Mouse (Mus musculus) midbrain, postnatal 0 days (tissue): Measurements from ENCODE around the gene Sct. TPM values are rescaled to one million over a fixed set of nuclear protein-coding genes. Genes with fewer than 3 reads are reported as not detected.

Experiments used
- ATAC-seq: fragments of 200-750 bp; cut with Nextera tagmentation; 2 replicates; pipeline ENCODE4 v1.8.0; 2017; ENCODE audit warnings: moderate number of reproducible peaks, mild to moderate bottlenecking, moderate TSS enrichment, moderate library complexity; ENCODE audit not compliant: low FRiP score
- DNase-seq: peaks from one replicate; pipeline ENCODE4 v3.0.0-alpha.2; 2015; ENCODE audit warnings: low spot score
- H3K27ac ChIP-seq: fragments of 300-500 bp; sonication (generic); 2 replicates; pipeline ENCODE4 v1.5.1; 2014; ENCODE audit warnings: low read depth, mild to moderate bottlenecking, low read length, mixed read lengths
- H3K27me3 ChIP-seq: fragments of 300-500 bp; sonication (generic); 2 replicates; pipeline ENCODE4 v1.6.1; 2014; ENCODE audit warnings: low read length, control low read depth, mixed read lengths; ENCODE audit not compliant: insufficient read depth
- H3K36me3 ChIP-seq: fragments of 300-500 bp; sonication (generic); 2 replicates; pipeline ENCODE4 v1.6.1; 2014; ENCODE audit warnings: low read length, control low read depth, mixed read lengths; ENCODE audit not compliant: insufficient read depth
- H3K4me1 ChIP-seq: fragments of 300-500 bp; sonication (generic); 2 replicates; pipeline ENCODE4 v1.6.1; 2014; ENCODE audit warnings: mild to moderate bottlenecking, control low read depth, antibody characterized with exemption, low read length, mixed read lengths; ENCODE audit not compliant: insufficient read depth
- H3K4me2 ChIP-seq: fragments of 300-500 bp; sonication (generic); 2 replicates; pipeline ENCODE4 v1.6.1; 2014; ENCODE audit warnings: low read depth, mild to moderate bottlenecking, low read length, mixed read lengths; ENCODE audit not compliant: poor library complexity, severe bottlenecking
- H3K4me3 ChIP-seq: fragments of 300-500 bp; sonication (generic); 2 replicates; pipeline ENCODE4 v1.5.1; 2014; ENCODE audit warnings: low read depth, mild to moderate bottlenecking, low read length, moderate library complexity
- H3K9ac ChIP-seq: fragments of 300-500 bp; sonication (generic); replicated peaks from 2 replicates; pipeline ENCODE4 v1.6.1; 2014; ENCODE audit warnings: mild to moderate bottlenecking, low read length, moderate library complexity, mixed read lengths; ENCODE audit not compliant: poor library complexity, severe bottlenecking
- H3K9me3 ChIP-seq: fragments of 300-500 bp; sonication (generic); 2 replicates; pipeline ENCODE4 v1.6.1; 2016; ENCODE audit warnings: low read length, control low read depth
- CTCF ChIP-seq: IDR thresholded peaks from 2 replicates; pipeline ENCODE4 v1.5.1; 2016; ENCODE audit warnings: antibody characterized with exemption, mild to moderate bottlenecking
- WGBS: fragments of 180-500 bp; shearing (Covaris S2); extraction: QIAGEN DNeasy Blood & Tissue Kit; methylation state at CpG from one replicate; pipeline ENCODE4 v1.1.7; 2014; 5-methylcytosine and 5-hydroxymethylcytosine counted together
- polyA plus RNA-seq: library from polyadenylated mRNA; unstranded; fragments of >200 nt; fragmentation: Nextera tagmentation; extraction: Ambion mirVana; gene quantifications from 2 replicates; pipeline ENCODE4 v1.2.1, GENCODE M21; 2015
- total RNA-seq: library from RNA; depleted of rRNA; stranded (reverse); fragments of >200 nt; gene quantifications from 2 replicates; pipeline ENCODE4 v1.2.3, GENCODE M21; 2014

The Sct gene
- total and polyA plus RNA-seq, 2 experiments from 2014 or later: 1.5 to 3.3 TPM

- Histone ChIP-seq H3K27me3 (no peaks in the 10 kb centered on the region), H3K4me2 (peak overlapping the region; percentile 2; the same call in 1 of the 2 replicates), H3K36me3 (peaks cover 32% of the 10 kb centered on the region), H3K27ac (no peak overlapping the region), H3K9ac (no peak overlapping the region; the same call in 1 of the 2 replicates), H3K4me3 (no peak overlapping the region), H3K9me3 (no peaks in the 10 kb centered on the region), H3K4me1 (peaks cover 11% of the 10 kb centered on the region; the same call in 1 of the 2 replicates)
- no peak for ATAC-seq
- no peak for TF ChIP-seq CTCF
- WGBS: 77% methylated on average over 1 of the region's 1 CpGs
- no peak for DNase-seq
These were observed 45.8 kb upstream of the Sct start for GRCm38 (mm10) chr7:141324686-141325085.

GRCm38 (mm10) chr7:141319446-141319845, 40.5 kb upstream of the Sct start:
- DNase-seq (no peak), ATAC-seq (no peak)
- TF ChIP-seq CTCF: no peak
- H3K4me2 ChIP-seq: no peak overlapping the region
- H3K27me3 ChIP-seq: no peaks in the 10 kb centered on the region
- H3K9ac ChIP-seq: no peak overlapping the region
- no peak overlapping the region for H3K4me3 ChIP-seq
- no peaks in the 10 kb centered on the region for H3K9me3 ChIP-seq
- no peak overlapping the region for H3K27ac ChIP-seq
- 76% methylated on average over 2 of the region's 2 CpGs for WGBS
- H3K36me3 ChIP-seq: peaks cover 71% of the 10 kb centered on the region
- no peaks in the 10 kb centered on the region for H3K4me1 ChIP-seq

- H3K4me3 ChIP-seq: no peak overlapping the region
- no peaks in the 10 kb centered on the region for H3K9me3 ChIP-seq
- H3K36me3 ChIP-seq: peaks cover 78% of the 10 kb centered on the region
- no peak for ATAC-seq
- H3K9ac ChIP-seq: no peak overlapping the region
- no peak overlapping the region for H3K4me2 ChIP-seq
- no peak for TF ChIP-seq CTCF
- H3K27me3 ChIP-seq: no peaks in the 10 kb centered on the region
- DNase-seq: no peak
- no peaks in the 10 kb centered on the region for H3K4me1 ChIP-seq
- WGBS: 79% methylated on average over 1 of the region's 1 CpGs
- no peak overlapping the region for H3K27ac ChIP-seq
These were observed 38.7 kb upstream of the Sct start for GRCm38 (mm10) chr7:141317619-141318132.

- WGBS: 80% methylated on average over 5 of the region's 5 CpGs
- ATAC-seq: no peak
- Histone ChIP-seq H3K36me3 (peaks cover 76% of the 10 kb centered on the region), H3K9me3 (no peaks in the 10 kb centered on the region), H3K27me3 (no peaks in the 10 kb centered on the region), H3K27ac (no peak overlapping the region), H3K4me1 (no peaks in the 10 kb centered on the region), H3K9ac (no peak overlapping the region), H3K4me2 (no peak overlapping the region), H3K4me3 (no peak overlapping the region)
- peak; percentile 29 for DNase-seq
- peak; percentile 60 for TF ChIP-seq CTCF
These were observed 37.0 kb upstream of the Sct start for GRCm38 (mm10) chr7:141315974-141316373.

- 92% methylated on average over 8 of the region's 8 CpGs for WGBS
- Histone ChIP-seq H3K27ac (no peak overlapping the region), H3K4me1 (no peaks in the 10 kb centered on the region), H3K9me3 (no peaks in the 10 kb centered on the region), H3K4me2 (no peak overlapping the region), H3K9ac (no peak overlapping the region), H3K36me3 (peaks cover 78% of the 10 kb centered on the region), H3K27me3 (no peaks in the 10 kb centered on the region), H3K4me3 (no peak overlapping the region)
- DNase-seq (no peak), ATAC-seq (no peak)
- TF ChIP-seq CTCF: no peak
These were observed 36.1 kb upstream of the Sct start for GRCm38 (mm10) chr7:141315076-141315475.

- H3K4me1 ChIP-seq: no peaks in the 10 kb centered on the region
- H3K27ac ChIP-seq: no peak overlapping the region
- H3K9ac ChIP-seq: no peak overlapping the region
- H3K9me3 ChIP-seq: no peaks in the 10 kb centered on the region
- ATAC-seq: no peak
- H3K36me3 ChIP-seq: peaks cover 81% of the 10 kb centered on the region
- no peaks in the 10 kb centered on the region for H3K27me3 ChIP-seq
- 98% methylated on average over 2 of the region's 2 CpGs for WGBS
- H3K4me3 ChIP-seq: no peak overlapping the region
- no peak overlapping the region for H3K4me2 ChIP-seq
- TF ChIP-seq CTCF: no peak
- no peak for DNase-seq
These were observed 35.5 kb upstream of the Sct start for GRCm38 (mm10) chr7:141314416-141314815.
